Mouse (Mus musculus) urinary bladder, postnatal 14 days (tissue): ENCODE measurements around the gene Cstf2.
A peak's percentile ranks its signal among the peaks of the same experiment; 100 is the strongest.

Source experiments
- DNase-seq: peaks from one replicate; pipeline ENCODE4 v3.0.0; 2021; ENCODE audit warnings: low spot score

Cstf2 gene

GRCm38 (mm10) chrX:134058987-134059712, at the start of gene Cstf2:
Gene Cstf2 (plus strand): TSS chrX:134059187.
- peak; percentile 93 for DNase-seq

- DNase-seq: peak; percentile 61
These were observed 40.0 kb upstream of the Cstf2 start for GRCm38 (mm10) chrX:134019005-134019404.

- no peak for DNase-seq
These were observed 38.3 kb upstream of the Cstf2 start for GRCm38 (mm10) chrX:134020664-134021063.

- no peak for DNase-seq
These were observed 10.0 kb upstream of the Cstf2 start for GRCm38 (mm10) chrX:134048994-134049393.

- peak; percentile 7 for DNase-seq
These were observed 2.1 kb upstream of the Cstf2 start for GRCm38 (mm10) chrX:134056897-134057296.

- DNase-seq: no peak
These were observed 729 bp upstream of the Cstf2 start for GRCm38 (mm10) chrX:134058040-134058875.

- no peak for DNase-seq
These were observed 777 bp downstream of the Cstf2 start for GRCm38 (mm10) chrX:134059764-134060163.

GRCm38 (mm10) chrX:134085453-134085852, 26.5 kb downstream of the Cstf2 start:
- DNase-seq: no peak

GRCm38 (mm10) chrX:134102641-134103040, 43.7 kb downstream of the Cstf2 start:
- DNase-seq: no peak

- no peak for DNase-seq
These were observed 52.8 kb downstream of the Cstf2 start for GRCm38 (mm10) chrX:134111767-134112166.

- no peak for DNase-seq
These were observed 57.4 kb downstream of the Cstf2 start for GRCm38 (mm10) chrX:134116417-134116816.

- no peak for DNase-seq
These were observed 69.6 kb downstream of the Cstf2 start for GRCm38 (mm10) chrX:134128549-134128948.

- DNase-seq: peak; percentile 16
These were observed 73.3 kb downstream of the Cstf2 start for GRCm38 (mm10) chrX:134132295-134132694.

- no peak for DNase-seq
These were observed 74.8 kb downstream of the Cstf2 start for GRCm38 (mm10) chrX:134133821-134134220.
